8 mouse cellular contexts compared by ENCODE assay signal in genomic region chr9:91355629-91356352, GRCm38 (mm10). TPM values are rescaled to one million over a fixed set of nuclear protein-coding genes. Genes with fewer than 3 reads are reported as not detected.
DNase-seq lines count a peak whose midpoint lies in the region; ATAC-seq lines count a peak whose summit lies in the region.

No protein-coding gene starts in this region.

- H3K27ac ChIP-seq in heart, embryonic 14.5 days (replicated peaks in 1 of 2; ENCODE audit: control insufficient read depth in 1 of 2, insufficient read depth in 1 of 2, low read depth in 2 of 2, low read length in 2 of 2): no peak overlapping the region
- no peak overlapping the region for H3K27ac ChIP-seq in embryonic facial prominence, embryonic 12.5 days
- H3K27ac ChIP-seq in limb, embryonic 12.5 days: no peak overlapping the region

- no peaks in the 10 kb centered on the region for H3K9me3 ChIP-seq in heart, embryonic 14.5 days (ENCODE audit: control insufficient read depth, low read length)
- H3K9me3 ChIP-seq in embryonic facial prominence, embryonic 12.5 days: no peaks in the 10 kb centered on the region
- no peaks in the 10 kb centered on the region for H3K9me3 ChIP-seq in limb, embryonic 12.5 days

- H3K4me2 ChIP-seq in heart, embryonic 14.5 days (ENCODE audit: low read length): peak overlapping the region; percentile 61
- peak overlapping the region; percentile 41 for H3K4me2 ChIP-seq in embryonic facial prominence, embryonic 12.5 days (replicated peaks)
- H3K4me2 ChIP-seq in limb, embryonic 12.5 days: peak overlapping the region; percentile 50

- H3K9ac ChIP-seq in heart, embryonic 14.5 days (ENCODE audit: low read length): no peak overlapping the region
- H3K9ac ChIP-seq in embryonic facial prominence, embryonic 12.5 days: no peak overlapping the region
- H3K9ac ChIP-seq in limb, embryonic 12.5 days (replicated peaks): no peak overlapping the region

- peaks cover 1 to 6% of the 10 kb centered on the region in 2 experiments; a peak in 2 of 4 replicates for H3K4me1 ChIP-seq in heart, embryonic 14.5 days (ENCODE audit: control insufficient read depth in 2 of 2, insufficient read depth in 2 of 2, low read length in 2 of 2)
- peaks cover 7% of the 10 kb centered on the region; the same call in 1 of the 2 replicates for H3K4me1 ChIP-seq in embryonic facial prominence, embryonic 12.5 days
- peaks cover 2% of the 10 kb centered on the region for H3K4me1 ChIP-seq in limb, embryonic 12.5 days (replicated peaks)

- no peak for DNase-seq in heart, postnatal 4 days
- DNase-seq in R1 (ENCODE audit: low read depth, low spot score) (peak; percentile 64), adipocyte (ENCODE audit: low spot score) (no peak)
- peak; percentile 91 for DNase-seq in retina, postnatal 1 day
- DNase-seq in left cerebral cortex, adult 11 months (ENCODE audit: low spot score): no peak

- peak overlapping the region; percentile 25 to 28 for H3K4me3 ChIP-seq in heart, embryonic 14.5 days (ENCODE audit: control insufficient read depth in 1 of 2, insufficient read depth in 1 of 2, low read depth in 1 of 2, low read length in 2 of 2)
- peak overlapping the region; percentile 25 for H3K4me3 ChIP-seq in embryonic facial prominence, embryonic 12.5 days
- peak overlapping the region; percentile 28 for H3K4me3 ChIP-seq in limb, embryonic 12.5 days (replicated peaks)

- no peaks in the 10 kb centered on the region for H3K36me3 ChIP-seq in heart, embryonic 14.5 days (ENCODE audit: control insufficient read depth, insufficient read depth, low read length)
- H3K36me3 ChIP-seq in embryonic facial prominence, embryonic 12.5 days: no peaks in the 10 kb centered on the region
- no peaks in the 10 kb centered on the region for H3K36me3 ChIP-seq in limb, embryonic 12.5 days

- peaks cover 95% of the 10 kb centered on the region for H3K27me3 ChIP-seq in heart, embryonic 14.5 days (ENCODE audit: control insufficient read depth, insufficient read depth, low read length)
- peaks cover 68% of the 10 kb centered on the region for H3K27me3 ChIP-seq in embryonic facial prominence, embryonic 12.5 days
- H3K27me3 ChIP-seq in limb, embryonic 12.5 days: peaks cover 75% of the 10 kb centered on the region

- no peak for ATAC-seq in heart, embryonic 14.5 days (ENCODE audit: insufficient number of reproducible peaks, insufficient read depth, low FRiP score, low read depth)
- no peak for ATAC-seq in embryonic facial prominence, embryonic 12.5 days (ENCODE audit: insufficient number of reproducible peaks, insufficient read depth, low FRiP score, low TSS enrichment)
- ATAC-seq in limb, embryonic 12.5 days (ENCODE audit: insufficient number of reproducible peaks, insufficient read depth, low FRiP score, low TSS enrichment, low read depth): peak; percentile 35; the same call in 1 of the 2 replicates

- under 1% methylated on average over 33 of the region's 35 CpGs for WGBS in heart, embryonic 14.5 days
- WGBS in embryonic facial prominence, embryonic 12.5 days: 1% methylated on average over 35 of the region's 35 CpGs
- WGBS in limb, embryonic 12.5 days: under 1% methylated on average over 32 of the region's 35 CpGs

RNA-seq across cellular contexts. Expression of gene Zic4, which starts 6.4 kb away (rescaled TPM):
- not detected in 2 replicates for polyA plus RNA-seq in heart, embryonic 14.5 days (2014; fragmentation: Nextera tagmentation; extraction: Ambion mirVana)
- total RNA-seq in heart, postnatal 4 days (2021): not detected
- polyA plus RNA-seq in embryonic facial prominence, embryonic 12.5 days (2016; fragmentation: Nextera tagmentation; extraction: Ambion mirVana): 5.6 and 6.0 TPM in 2 replicates
- polyA plus RNA-seq in limb, embryonic 12.5 days (2016; fragmentation: Nextera tagmentation; extraction: Ambion mirVana): 0.73 and 0.74 TPM in 2 replicates

RNA-seq across cellular contexts. Expression of gene Zic1, which starts 9.8 kb away (rescaled TPM):
- 0.03 TPM in 1 of 2 replicates, not detected in the other for polyA plus RNA-seq in heart, embryonic 14.5 days (2014; fragmentation: Nextera tagmentation; extraction: Ambion mirVana)
- total RNA-seq in heart, postnatal 4 days (2021): not detected
- polyA plus RNA-seq in embryonic facial prominence, embryonic 12.5 days (2016; fragmentation: Nextera tagmentation; extraction: Ambion mirVana): 2.1 TPM in 2 replicates
- 0.13 and 0.20 TPM in 2 replicates for polyA plus RNA-seq in limb, embryonic 12.5 days (2016; fragmentation: Nextera tagmentation; extraction: Ambion mirVana)

Comparison
In these comparisons a context has a peak if more than half of its experiments do, and no peak if none do; other contexts are left out.
1. DNase-seq: peak in R1 (single experiment) and retina, postnatal 1 day (single experiment); none in heart, postnatal 4 days (single experiment), adipocyte (single experiment) and left cerebral cortex, adult 11 months (single experiment).
2. Peak in every context shown above with its lines, with median percentiles within 50 percentile points of each other: H3K4me2 ChIP-seq and H3K4me3 ChIP-seq.